Mouse (Mus musculus) adipocyte (in vitro differentiated cells): Measurements from ENCODE around the gene Trafd1.

Source experiments
- DNase-seq: peaks from one replicate; pipeline ENCODE4 v3.0.0-alpha.2; 2016; ENCODE audit warnings: low spot score

The Trafd1 gene

DNA sequence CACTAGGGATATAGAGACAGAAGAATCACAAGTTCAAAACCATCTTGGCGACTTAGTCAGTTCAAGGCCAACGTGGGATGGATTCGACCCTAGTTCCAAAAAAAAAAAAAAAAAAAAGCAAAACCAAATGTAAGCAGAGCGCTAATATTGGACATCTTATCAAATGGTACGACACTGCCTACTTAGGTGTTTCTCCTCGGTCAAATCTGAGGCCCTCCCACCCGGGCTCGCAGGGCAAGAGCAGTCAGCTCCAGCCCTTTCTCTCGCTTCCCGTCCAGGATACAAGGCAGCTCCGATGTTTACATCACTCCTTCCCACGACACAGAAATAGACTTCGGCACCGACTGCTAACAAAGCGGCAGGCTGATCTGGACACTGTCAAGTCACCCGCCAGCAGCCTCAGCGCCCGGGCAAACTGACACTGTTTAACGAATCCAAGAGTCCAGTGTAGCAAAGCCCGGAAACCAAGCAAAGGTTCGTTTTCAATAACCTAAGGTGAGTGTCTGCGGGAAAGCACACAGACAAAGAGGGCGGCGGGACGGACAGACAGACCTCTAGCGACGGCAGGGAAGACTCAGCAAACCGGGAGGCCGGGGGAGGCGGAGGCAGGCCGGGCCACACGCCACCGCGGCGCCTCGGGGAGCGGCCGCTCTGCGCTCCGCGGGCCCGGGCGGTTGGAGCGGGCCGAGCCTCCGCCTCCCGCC is 523 bp downstream of the Trafd1 start:
- DNase-seq: peak; percentile 75

DNA sequence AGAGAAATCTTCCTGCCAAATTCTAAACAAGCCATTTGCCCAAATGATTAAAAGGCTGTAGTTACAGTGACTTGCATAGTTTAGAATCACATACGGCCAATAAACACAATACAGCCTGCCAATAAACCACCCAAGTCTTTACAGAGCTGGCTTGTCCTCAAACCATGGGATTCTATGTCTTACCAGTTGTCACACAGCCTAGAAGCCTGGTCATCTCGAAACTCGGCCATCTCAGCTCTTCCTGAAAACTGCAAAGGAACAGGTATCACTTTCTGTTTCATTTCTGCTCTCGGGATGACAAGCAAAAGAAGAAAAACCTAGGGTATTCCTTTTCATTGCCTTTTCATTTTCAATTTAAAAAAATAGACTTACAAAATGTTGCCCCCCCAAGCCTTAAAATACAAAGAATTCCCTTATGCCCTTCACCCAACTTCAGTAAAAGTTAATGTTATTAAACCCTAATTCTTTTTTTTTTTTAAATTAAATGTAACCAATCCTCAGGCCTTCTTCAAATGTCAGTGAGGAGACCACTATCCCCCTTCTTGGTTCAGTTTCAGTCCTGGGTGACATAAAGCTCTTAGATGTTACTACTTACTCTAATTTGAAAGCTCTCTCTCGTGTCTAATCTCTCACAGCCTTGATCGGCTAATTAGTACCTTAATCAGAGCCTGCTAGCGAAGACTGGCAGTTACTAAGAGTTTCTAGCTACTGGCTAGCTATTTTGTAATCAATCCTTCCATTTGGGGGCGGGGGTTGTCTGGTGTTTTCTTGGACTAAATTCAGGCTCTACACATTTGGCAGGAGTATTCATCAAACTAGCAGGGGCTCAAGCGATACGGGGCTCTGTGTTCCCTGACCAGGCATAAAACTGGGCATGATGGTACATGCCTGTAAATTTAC is 1.3 kb downstream of the Trafd1 start:
- peak; percentile 87 for DNase-seq

DNA sequence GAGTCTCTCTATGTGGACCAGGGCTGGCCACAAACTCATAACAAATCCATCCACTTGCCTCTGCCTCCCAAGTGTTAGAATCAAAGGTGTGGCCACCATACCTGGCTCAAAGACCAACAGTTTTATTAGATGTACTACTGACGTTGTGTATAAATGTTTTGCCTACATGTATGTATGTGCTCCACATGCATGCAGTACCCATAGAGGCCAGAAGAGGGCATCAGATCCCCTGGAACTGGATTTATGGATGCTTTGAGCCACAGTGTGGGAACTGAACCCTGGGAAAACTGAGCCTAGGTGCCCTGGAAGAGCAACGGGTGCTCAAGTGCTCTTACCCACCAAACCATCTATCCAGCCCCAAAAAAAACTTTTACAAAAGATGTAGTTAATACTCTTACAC is 4.7 kb downstream of the Trafd1 start:
- DNase-seq: peak; percentile 47

DNA sequence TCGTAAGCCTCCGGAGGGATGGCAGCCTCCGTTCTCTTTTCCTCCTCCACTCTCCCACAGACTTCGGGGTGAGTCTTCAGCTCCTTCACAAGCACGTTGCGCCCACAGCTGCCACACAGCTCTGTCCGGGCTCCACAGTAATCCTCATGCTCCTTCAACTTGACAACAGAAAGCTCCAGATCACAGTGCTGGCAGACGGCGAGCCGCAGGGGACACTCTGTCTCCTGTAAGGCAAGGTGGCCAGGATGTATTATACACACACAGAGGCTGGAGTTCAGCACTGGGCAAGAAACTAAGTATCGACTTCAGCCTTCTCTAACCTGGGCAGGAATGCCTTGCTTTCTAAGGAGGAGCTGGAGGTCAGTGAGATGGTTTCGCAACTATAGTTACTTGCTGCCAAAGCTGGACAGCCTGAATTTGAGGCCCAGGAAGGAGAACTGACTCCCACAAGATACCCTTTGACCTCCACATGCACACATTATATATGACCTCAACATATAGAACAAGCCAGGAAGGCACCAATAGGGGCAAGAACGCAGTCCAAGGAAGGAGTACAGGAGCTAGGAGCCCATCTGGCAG is 6.7 kb downstream of the Trafd1 start:
- peak; percentile 70 for DNase-seq

DNA sequence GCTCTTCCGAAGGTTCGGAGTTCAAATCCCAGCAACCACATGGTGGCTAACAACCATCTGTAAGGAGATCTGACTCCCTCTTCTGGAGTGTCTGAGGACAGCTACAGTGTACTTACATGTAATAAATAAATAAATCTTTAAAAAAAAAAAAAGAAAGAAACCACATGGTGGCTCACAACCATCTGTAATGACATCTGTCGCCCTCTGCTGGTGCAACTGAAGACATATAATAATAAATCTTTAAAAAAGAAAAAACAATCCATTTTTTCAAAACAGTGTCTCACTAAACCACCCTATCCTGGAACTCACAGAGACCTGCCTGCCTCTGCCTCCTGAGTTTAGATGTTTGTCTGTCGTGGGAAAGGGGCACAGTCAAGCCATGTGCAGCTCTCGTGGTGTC is 8.5 kb downstream of the Trafd1 start:
- peak; percentile 85 for DNase-seq

DNA sequence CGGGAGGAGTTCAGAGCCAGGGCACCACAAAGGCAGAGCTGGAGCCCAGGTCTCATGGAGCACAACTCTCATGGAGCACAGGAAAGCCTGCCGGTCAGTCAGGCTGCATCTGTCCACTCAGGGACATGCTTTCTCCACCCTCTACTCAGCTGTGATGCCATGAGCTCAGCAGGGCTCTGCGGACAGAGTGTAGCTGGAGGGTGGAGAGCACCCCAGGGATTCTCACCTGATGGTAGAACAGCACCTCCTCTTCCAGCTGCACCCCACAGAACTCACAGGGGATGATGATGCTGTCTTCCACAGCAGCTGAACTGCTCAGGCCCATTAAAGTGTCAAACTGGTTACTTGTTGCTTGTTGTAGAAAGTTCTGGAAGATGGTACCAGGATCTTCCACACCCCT is 10.6 kb downstream of the Trafd1 start:
- no peak for DNase-seq

DNA sequence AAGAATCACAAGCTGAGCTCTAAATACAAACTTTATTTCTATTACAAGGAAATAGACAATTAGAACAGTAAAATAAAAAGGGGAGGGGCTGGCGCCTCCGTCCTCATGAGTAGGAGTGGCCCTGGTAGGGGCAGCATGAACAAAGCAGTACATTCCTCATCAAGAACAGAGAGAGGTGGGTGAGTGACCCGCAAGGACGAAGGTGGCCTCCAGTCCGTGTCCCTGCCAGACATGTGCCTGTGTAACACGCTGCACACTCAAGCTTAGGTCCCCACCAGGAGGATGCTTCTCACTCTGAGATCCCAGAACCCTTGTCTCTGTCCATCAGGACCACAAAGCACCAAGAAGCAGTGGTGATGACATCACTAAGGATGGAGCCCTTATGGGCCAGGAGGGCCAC is 13.7 kb downstream of the Trafd1 start:
- no peak for DNase-seq

DNA sequence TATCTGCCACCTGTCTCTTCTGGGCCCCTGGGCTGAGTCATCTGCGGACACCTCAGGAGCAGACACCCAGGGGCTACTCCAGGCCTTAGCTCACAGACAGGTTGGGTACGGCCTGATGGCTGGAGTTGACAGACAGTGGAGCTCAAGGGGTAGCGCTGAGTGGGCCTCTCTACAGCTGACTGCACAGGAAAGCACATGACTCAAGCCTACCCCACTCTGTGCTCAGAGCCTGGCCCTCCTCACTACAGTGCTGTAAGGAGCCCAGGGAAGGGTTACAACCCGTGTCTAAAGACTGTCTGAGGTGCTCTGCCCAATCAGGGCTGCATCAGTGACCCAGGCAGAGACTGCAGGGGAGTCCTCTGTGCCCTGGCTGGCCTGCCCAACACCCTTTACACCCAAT is 18.2 kb downstream of the Trafd1 start:
- DNase-seq: no peak

DNA sequence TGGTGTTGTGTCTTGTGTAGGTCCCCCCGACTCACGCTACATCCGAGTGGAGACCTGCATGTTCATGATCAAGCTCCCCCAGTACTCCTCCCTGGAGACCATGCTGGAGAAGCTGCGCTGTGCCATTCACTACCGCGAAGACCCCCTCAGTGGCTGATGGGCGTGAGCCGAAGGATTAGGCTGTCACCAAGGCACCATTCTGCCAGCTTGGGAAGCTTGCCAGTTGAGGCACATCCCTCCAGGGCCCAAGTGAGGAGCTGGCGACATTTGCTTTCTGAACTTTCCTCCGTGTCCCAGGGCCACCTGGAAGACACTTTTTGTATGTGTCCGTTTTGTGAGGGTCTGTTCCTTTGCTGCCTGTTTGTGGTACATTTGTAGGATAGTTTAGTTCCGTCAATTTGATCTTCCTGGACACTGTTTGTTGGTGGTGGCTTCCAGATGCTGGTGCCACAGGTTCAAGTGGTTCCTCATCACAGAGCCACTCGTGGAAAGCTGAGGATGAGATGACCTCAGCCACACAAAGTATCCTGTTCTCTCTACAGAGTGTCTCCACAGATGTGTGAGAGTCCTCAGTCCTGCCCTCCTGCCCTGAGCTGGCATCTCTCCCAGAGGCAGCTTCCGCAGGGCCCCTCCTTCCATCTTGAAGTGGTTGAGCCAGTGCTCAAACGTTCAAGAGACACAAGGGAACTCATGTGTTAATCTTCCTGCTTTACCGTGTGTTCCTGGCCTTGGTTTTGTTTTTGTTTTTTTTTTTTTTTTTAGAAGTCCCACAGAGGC is 18.8 kb downstream of the Trafd1 start:
- peak; percentile 43 for DNase-seq

DNA sequence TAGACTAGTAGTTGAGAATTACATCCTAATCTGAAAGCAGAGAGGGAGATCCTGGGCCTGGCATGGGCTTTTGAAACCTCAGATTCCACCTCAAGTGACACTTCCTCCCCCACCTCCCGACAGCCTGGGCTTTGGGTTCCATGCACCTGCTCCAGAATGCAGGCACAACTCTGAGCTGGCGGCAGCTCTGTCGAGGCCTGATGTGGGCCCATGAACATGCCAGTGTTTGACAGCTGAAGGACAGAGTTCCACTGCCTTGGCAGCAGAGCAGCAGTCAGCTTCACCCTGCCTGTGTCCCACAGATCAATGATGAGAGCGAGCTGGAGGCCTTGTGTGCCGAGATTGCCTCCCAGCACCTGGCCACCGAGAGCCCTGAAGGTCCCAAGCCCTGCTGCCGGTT is 22.0 kb downstream of the Trafd1 start:
- no peak for DNase-seq

DNA sequence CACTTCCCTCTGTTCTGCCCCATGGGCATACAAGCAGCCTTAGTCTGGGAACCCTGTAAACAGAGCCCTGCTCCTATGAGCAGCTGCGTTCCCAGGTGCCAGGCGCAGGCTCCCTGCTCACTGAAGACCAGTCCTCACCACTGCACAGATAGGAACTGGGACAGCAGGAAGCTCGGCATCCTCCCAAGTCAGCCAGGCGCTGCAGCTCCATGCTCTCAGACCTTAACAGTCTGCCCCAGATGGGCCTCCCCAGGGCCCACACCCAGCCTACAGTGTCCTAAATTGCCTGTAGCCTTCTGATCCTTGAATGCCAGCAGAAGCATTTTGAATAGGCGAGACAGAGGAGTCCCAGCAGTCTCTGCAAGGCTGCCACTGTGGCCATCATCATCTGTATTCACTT is 23.7 kb downstream of the Trafd1 start:
- DNase-seq: no peak

DNA sequence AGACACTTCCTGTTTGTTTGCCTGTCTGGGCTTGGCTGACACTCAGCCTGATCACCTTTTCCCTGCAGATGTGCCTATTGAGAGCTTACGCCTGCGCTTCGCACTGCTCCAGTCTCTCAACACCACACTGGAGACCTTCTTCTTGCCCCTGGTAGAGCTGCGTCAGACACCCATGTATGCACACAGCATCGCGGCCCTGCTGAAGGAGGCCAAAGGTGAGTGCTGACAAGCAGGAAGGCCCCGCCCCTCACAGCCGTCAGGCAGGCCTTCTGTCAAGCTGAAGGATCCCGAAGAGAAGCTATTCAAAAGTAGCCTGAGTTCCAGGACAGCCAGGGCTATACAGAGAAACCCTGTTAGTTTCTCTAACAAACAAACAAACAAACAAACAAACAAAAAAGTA is 26.2 kb downstream of the Trafd1 start:
- DNase-seq: no peak

DNA sequence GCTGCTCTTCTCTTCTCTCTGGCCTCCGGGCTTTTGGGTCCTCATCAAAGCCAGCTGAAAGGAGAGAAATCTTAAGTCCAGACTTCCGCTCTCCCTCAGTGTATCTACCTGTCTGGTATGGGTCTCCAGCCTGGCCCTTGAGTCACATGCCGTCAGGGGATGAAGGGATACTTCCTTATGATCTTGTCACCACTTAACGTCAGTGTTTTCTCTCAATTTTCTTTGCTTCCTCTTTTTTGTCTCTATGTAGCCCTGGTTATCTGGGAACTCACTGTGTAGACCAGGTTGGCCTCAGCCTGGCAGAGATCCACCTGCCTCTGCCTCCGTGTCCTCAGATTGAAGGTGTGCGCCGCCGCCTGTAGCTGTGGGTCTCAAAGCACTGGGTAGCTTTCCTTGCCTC is 41.4 kb downstream of the Trafd1 start:
- no peak for DNase-seq

DNA sequence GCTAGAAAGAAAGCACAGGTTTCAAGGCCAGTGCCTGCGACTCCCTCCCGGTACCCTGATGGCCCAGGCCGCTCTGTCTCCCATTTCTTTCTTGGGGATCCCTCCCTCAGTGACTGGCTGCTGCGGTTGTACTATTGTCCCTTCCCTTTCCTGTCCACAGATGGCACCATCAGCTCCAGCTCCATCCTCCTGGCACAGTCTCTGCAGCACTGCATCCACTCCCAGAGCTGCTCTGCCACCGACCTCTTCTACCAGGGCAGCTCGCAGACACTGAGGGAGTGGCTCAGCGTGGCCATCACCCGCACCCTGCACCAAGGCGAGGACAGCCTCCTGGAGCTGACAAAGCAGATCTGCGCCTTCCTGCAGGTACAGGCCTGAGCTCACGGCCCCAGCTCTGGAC is 42.9 kb downstream of the Trafd1 start:
- no peak for DNase-seq

DNA sequence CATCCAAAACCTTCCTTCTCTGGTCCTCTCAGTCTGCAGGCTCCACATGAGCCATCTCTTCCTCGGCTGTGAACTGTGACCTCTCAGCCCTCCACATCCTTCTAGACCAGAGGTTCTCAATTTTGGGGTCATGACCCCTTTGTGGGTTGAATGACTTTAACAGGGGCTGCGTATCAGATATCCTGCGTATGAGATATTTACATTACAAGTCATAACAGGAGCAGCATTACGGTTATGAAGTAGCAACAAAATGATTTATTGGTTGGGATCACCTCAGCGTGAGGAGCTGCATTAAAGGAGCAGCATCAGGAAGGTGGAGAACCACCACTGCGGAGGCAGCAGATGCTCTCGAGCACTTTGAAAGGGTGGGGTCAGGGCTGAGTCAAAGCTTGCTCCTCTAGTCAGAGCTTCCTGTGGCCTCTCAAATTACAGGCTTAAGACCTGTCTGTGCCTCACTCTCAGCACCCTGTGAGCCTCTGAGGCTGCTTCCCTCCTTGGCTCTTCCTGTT is 44.4 kb downstream of the Trafd1 start:
- DNase-seq: no peak

DNA sequence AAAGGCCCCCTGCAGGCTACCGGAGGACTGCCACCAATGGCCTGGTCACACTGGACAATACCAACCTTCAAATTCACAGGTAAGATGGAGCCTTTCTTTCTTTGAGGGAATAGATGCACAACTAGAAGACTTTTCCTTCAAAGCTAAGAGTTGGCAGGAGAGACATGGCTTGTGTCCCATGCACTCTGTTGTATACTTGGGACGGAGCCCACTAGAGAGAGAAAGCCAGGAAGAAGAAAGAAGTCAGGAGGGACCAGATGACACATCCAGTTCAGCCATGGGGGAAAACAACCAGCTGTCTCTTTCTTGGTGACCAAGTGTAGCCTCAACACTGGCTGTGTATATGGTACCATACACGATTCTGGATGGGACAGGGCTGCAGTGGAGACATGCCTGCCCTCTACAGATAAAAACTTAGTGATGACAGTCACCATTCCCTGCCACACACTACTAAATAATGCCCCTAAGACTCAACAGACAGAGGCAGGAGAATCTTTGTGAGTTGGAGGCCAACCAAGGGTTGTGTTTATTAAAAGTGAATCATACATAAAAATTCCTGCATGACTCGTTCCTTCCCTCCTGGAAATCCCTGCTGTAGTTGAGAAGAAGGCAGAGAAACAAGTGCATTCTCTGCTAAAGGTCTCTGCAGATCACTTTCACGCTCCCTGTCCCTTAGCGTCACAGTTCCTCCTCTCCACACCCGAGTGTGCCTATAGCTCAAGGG is 45.8 kb downstream of the Trafd1 start:
- DNase-seq: peak; percentile 79

DNA sequence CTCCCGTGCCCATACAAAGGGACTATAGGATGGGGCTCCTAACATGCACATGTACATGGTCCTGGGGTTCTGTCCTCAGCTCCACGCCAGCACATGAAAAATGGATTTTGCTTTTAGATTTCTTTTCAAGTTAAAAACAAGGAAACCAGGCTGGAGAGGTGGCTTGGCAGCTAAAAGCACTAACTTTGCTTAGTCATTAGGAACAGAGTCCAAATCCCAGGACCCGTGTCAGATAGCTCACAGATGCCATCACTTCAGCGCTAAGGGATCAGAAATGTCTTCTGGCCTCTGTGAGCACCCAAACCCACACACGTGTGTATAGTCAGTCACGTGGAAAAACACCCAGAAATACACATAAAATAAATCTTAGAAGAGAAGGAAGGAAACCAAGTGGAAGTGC is 48.7 kb downstream of the Trafd1 start:
- DNase-seq: no peak

DNA sequence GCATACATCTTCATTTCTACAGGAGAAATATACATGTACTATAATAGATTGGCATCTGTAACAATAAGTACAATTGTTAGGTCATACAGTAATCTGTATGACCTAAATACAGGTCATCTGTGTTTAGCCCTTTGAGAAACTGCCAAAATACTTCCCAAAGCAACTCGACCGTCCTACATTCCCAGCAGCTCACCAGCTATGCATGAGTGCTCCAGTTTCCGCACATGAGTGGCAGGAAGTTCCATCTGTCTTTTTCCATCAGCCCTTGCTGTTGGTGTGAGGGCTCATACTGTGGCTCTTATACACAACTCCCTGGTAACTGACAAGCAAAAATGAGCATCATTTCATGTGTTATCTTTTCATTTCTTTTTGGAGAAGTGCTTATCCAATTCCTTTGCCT is 49.4 kb downstream of the Trafd1 start:
- no peak for DNase-seq

DNA sequence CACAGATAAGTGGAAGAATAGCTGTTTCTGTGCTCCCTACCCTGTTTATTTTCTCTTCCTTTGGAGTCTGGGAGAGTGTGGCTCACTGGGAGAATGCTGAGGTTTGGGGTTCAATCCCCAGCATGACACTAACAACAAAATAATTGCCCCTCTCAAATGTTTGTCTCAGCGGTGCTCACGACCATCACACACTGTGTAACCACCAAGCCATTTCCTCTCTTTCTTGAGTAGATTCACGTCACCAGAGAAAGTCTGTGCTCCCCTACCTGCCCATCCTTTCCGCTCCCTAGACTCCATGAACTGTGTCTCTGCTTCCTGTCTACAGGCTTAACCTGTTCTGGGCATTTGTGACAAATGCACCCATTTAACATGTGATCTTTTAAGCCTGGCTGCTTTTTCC is 50.0 kb downstream of the Trafd1 start:
- DNase-seq: no peak

DNA sequence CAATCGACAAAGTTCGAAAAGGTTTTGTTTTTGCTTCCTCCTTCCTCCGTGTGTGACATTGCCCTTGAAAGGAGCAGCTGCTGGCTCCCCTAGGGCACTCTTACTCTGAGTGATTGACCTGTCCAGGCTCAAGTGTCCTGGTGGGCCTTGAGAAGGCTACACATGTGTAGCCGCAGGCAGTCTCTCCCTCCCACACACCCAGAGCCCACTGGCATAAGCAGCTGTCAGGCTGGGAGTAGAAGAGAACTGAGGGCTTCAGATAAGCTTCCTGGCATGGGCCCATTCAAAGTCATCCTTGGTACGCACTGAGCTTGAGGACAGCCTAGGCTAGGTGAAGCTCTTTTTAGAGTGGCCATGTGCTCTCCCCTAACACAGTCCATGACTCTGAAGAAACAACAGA is 51.0 kb downstream of the Trafd1 start:
- no peak for DNase-seq

DNA sequence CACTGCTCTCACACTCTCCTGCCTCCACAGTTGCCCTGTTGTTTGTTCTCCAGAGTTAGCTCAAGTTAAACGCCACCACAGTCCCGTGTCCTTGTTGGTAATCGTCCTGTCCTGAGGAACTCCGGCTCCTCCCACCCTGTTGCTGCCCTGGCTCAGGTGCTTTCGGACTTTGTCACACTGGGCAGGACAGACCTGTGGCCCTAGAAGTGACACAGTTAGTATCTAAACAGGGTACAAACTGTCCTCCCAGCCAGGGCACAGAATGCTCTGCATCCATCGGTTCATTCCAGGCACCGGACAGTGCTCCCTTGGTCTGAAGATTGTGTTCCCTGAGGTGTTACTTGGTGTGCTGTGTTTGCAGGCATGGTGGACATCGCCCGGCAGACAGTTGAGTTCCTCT is 51.5 kb downstream of the Trafd1 start:
- no peak for DNase-seq

DNA sequence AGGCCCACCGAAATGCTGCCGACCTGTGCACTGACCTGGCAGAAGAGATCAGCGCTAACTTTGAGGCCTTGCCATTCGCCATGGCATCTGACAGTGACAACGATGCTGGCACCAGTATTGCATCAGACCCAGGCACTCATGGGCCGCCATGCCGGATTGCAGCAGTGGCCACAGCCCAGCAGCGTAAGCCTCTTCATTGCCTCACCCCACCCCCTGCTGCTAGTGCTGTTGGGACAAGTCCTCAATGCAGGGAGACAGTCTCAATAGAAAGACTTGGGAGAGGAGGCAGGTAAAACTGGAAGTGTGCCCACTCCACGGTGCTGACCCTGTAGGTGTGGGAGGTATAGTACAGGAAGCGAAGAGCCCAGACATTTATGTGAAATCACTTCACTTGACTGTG is 53.7 kb downstream of the Trafd1 start:
- DNase-seq: no peak
